Mouse (Mus musculus) kidney, postnatal 0 days (tissue): Measurements from ENCODE around the gene Zfp184. TPM values are rescaled to one million over a fixed set of nuclear protein-coding genes. Genes with fewer than 3 reads are reported as not detected.
A peak's percentile ranks its signal among the peaks of the same experiment; 100 is the strongest.
"Not testable (repeated sequence)": the region's sequence is repeated elsewhere in the genome, so short reads cannot be mapped to it uniquely, and the experiment has no call there.

Experiments used
- ATAC-seq: fragments of 200-750 bp; cut with Nextera tagmentation; replicated peaks from 2 replicates; pipeline ENCODE4 v1.8.0; 2017; ENCODE audit warnings: low read depth, moderate number of reproducible peaks, moderate TSS enrichment, moderate library complexity; ENCODE audit not compliant: low FRiP score
- DNase-seq: peaks from one replicate; pipeline ENCODE4 v3.0.0-alpha.2; 2016; ENCODE audit warnings: low spot score
- H3K27ac ChIP-seq: fragments of 300-500 bp; sonication (generic); 2 replicates; pipeline ENCODE4 v1.5.1; 2014; ENCODE audit warnings: mild to moderate bottlenecking
- H3K27me3 ChIP-seq: fragments of 300-500 bp; sonication (generic); 2 replicates; pipeline ENCODE4 v1.6.1; 2014; ENCODE audit warnings: low read length, mixed read lengths; ENCODE audit not compliant: insufficient read depth
- H3K36me3 ChIP-seq: fragments of 300-500 bp; sonication (generic); 2 replicates; pipeline ENCODE4 v1.6.1; 2014; ENCODE audit warnings: low read length, mixed read lengths; ENCODE audit not compliant: insufficient read depth
- H3K4me1 ChIP-seq: fragments of 300-500 bp; sonication (generic); replicated peaks from 2 replicates; pipeline ENCODE4 v1.6.1; 2014; ENCODE audit warnings: antibody characterized with exemption, low read length, mixed read lengths; ENCODE audit not compliant: insufficient read depth
- H3K4me2 ChIP-seq: fragments of 300-500 bp; sonication (generic); 2 replicates; pipeline ENCODE4 v1.6.1; 2014; ENCODE audit warnings: mild to moderate bottlenecking, low read length, moderate library complexity, mixed read lengths
- H3K4me3 ChIP-seq: fragments of 300-500 bp; sonication (generic); replicated peaks from 2 replicates; pipeline ENCODE4 v1.5.1; 2014; ENCODE audit warnings: low read depth, low read length
- H3K9ac ChIP-seq: fragments of 300-500 bp; sonication (generic); 2 replicates; pipeline ENCODE4 v1.6.1; 2014; ENCODE audit warnings: low read depth, low read length
- H3K9me3 ChIP-seq: fragments of 300-500 bp; sonication (generic); replicated peaks from 2 replicates; pipeline ENCODE4 v1.6.1; 2016; ENCODE audit warnings: low read length, inconsistent platforms, mixed read lengths
- CTCF ChIP-seq: IDR thresholded peaks from 2 replicates; pipeline ENCODE4 v1.5.1; 2016; ENCODE audit warnings: antibody characterized with exemption, low read depth, mild to moderate bottlenecking, moderate library complexity
- WGBS: fragments of 180-500 bp; shearing (Covaris S2); extraction: QIAGEN DNeasy Blood & Tissue Kit; methylation state at CpG from one replicate; pipeline ENCODE4 v1.1.7; 2014; 5-methylcytosine and 5-hydroxymethylcytosine counted together
- polyA plus RNA-seq: library from polyadenylated mRNA; unstranded; fragments of >200 nt; fragmentation: Nextera tagmentation; extraction: Ambion mirVana; gene quantifications from 2 replicates; pipeline ENCODE4 v1.2.1, GENCODE M21; 2015

The Zfp184 gene
- polyA plus RNA-seq = 8.5 and 9.6 TPM in 2 replicates

DNA sequence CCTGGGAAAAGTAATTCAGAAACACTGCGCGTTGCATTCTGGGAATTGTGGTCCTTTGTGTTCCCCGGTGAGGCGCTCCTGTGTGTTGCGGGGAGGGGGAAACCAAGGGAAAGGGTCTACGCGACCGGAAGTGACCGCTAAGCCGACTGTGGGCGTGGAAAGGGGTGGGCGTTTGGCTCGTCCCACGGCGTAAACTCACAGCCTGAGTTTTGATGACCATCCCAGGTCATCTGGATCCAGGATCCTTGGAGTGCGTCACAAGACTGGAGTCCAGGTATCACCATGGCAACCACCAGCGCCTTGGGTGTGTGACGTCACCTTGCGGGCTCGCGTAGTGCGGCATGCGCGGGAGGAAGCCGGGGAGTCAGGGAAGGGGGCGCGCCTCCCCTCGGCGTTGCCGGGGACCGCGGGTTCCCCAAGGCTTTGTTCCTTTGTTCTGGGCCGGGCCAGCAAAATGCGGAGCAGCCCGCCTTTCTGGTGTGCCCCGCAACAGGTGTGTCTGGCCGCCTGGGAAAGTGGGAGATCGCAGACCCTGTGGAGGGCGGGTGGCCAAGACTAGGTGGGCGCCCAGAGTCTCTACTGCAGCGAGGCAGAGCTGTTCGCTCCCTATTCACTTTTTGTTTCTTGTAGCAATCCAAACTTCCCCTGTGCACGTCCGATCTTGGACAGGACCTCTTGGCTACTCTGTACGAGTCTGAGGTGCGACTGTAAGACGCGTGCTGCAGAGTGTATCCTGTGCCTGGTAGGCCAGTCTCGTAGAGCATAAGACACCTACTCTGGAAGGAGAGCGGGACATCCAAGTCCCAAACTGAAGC is at the start of gene Zfp184:
Zfp184 (plus strand) TSS at position 169 of the 815 bp plus-strand sequence.
- Histone ChIP-seq H3K36me3 (0 out of 2 replicates have a peak, but pooled peaks cover under 1% of the 10 kb centered on the region), H3K27me3 (no peaks in the 10 kb centered on the region), H3K4me3 (peak within 1 kb of the TSS; percentile 82), H3K9ac (peak within 1 kb of the TSS; percentile 75), H3K9me3 (no peaks in the 10 kb centered on the region), H3K4me1 (no peaks in the 10 kb centered on the region), H3K4me2 (peak within 1 kb of the TSS; percentile 87), H3K27ac (peak within 1 kb of the TSS; percentile 83)
- TF ChIP-seq CTCF = peak; percentile 45
- WGBS = under 1% methylated on average over 49 of the region's 50 CpGs
- peak; percentile 98 for DNase-seq
- ATAC-seq = peak; percentile 93

DNA sequence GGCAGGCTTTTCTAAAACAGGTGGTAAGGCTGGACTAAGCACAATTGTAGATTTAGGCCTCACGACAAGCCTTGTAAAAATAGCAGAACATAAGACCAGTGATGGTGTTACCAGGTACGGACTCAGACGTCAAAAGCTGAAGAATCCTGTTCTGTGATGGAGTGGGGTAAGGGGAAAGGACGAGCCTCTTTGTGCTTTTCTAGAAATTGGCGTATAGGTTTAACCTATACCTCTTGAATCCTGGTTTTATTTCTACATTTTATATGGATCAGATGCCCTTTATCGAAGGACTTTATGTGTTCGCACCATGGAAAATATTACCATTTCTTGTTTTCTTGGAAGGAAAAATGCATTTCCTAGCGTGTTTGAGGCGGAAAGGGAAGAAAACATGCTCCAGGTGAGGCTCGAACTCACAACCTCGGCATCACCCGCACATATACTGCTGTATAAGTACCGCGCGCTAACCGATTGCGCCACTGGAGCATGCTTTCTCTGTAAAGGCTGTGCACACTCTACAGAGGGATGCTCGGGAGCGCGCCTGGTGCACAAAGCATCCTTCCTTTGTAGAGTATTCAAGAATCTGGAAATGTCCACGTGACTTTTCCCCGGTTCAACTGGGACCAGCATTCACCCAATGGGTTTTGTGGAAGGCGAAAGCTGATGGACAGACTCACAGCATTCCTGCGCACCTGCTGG is 48.2 kb upstream of the Zfp184 start:
- no peak overlapping the region for H3K27ac ChIP-seq
- H3K4me2 ChIP-seq = peak overlapping the region; percentile 51
- no peak overlapping the region for H3K9ac ChIP-seq
- no peaks in the 10 kb centered on the region for H3K36me3 ChIP-seq
- H3K9me3 ChIP-seq = no peaks in the 10 kb centered on the region
- H3K27me3 ChIP-seq = no peaks in the 10 kb centered on the region
- H3K4me3 ChIP-seq = peak overlapping the region; percentile 27
- DNase-seq = no peak
- no peak for ATAC-seq
- 0 out of 2 replicates have a peak, but pooled peaks cover 3% of the 10 kb centered on the region for H3K4me1 ChIP-seq
- WGBS = 10% methylated on average over 24 of the region's 24 CpGs
- no peak for TF ChIP-seq CTCF

DNA sequence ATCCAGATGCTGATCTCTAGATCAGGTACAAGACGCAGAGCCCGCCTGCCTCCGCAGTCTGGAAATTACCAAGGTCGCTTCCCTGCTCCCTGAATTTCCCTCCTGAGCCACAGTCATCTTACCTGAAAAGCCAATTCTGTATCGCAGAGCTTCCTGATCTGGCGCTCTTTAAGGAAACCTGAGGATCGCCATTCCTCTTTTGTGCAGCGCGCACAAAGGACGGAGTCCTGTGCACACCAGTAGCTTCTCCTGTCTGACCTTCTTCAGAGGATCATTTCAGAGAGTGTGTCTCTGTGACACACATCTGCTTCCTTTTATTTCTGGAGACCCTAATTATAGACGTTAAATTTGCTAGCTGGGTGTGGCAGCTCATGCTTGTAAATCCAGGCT is 47.7 kb upstream of the Zfp184 start:
- Histone ChIP-seq H3K36me3 (no peaks in the 10 kb centered on the region), H3K4me1 (0 out of 2 replicates have a peak, but pooled peaks cover 3% of the 10 kb centered on the region), H3K27me3 (no peaks in the 10 kb centered on the region), H3K4me3 (peak overlapping the region; percentile 27), H3K4me2 (peak overlapping the region; percentile 51), H3K9ac (no peak overlapping the region), H3K27ac (no peak overlapping the region), H3K9me3 (no peaks in the 10 kb centered on the region)
- WGBS = 1% methylated on average over 11 of the region's 11 CpGs
- DNase-seq (no peak), ATAC-seq (no peak)
- TF ChIP-seq CTCF = no peak

DNA sequence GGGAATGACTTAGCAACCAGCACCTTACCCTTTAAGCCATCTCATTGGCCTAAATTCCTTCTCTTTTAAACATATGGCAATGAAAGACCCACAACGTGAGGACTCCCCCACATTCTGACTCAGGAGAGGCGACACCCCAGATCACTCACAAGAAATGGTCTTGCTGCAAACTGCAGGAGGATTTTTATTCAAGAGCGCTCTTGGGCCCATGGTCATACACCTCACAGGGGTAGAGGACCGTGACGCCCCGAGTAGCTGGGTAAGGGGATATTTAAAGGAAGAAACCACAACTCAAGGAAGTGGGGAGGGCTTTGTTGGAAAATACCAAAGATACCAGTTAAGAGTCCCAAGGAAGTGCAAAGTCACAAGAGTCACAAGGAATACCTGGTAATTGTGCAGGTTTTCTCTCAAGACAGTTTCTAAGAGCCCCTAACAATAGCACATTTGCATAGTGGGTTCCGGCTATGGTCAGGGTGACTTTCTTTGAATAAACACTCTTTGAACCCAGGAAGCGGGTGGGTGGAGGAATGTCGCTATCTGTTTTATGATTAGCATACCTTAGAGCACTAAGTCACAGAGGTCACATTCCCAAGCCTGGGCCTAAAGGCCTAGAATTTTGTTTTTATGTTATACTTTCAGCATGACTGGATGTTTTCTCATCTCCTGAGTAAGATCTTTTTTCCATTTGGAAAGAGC is 43.9 kb upstream of the Zfp184 start:
- H3K27ac ChIP-seq, H3K27me3 ChIP-seq, H3K36me3 ChIP-seq, ATAC-seq, H3K4me1 ChIP-seq, DNase-seq, H3K4me2 ChIP-seq, H3K9ac ChIP-seq, H3K4me3 ChIP-seq, H3K9me3 ChIP-seq: not testable (repeated sequence)
- WGBS = 89% methylated on average over 9 of the region's 9 CpGs

DNA sequence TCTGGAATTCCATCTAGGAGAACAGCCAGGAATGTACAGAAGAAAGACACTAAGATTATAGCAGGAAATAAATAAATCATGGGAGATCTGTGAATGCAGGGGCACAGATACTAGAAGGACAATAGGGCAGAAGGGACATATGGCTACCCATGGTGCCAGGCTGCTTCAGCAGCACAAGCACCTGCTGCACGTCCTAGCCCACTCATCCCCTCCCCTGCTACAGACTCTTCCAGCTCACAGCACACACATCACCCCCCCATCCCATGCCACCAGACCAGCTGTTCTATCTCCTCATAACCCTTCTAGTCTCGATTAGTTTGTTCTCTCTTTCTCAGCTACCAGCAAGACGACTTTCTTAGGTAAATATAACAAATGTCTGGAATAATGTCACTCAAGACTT is 41.4 kb upstream of the Zfp184 start:
- no peaks in the 10 kb centered on the region for H3K4me1 ChIP-seq
- no peaks in the 10 kb centered on the region for H3K9me3 ChIP-seq
- ATAC-seq (no peak), DNase-seq (no peak)
- no peak overlapping the region for H3K9ac ChIP-seq
- TF ChIP-seq CTCF = no peak
- WGBS = 33% methylated on average over 3 of the region's 3 CpGs
- no peak overlapping the region for H3K27ac ChIP-seq
- no peak overlapping the region for H3K4me3 ChIP-seq
- H3K27me3 ChIP-seq = no peaks in the 10 kb centered on the region
- H3K36me3 ChIP-seq = no peaks in the 10 kb centered on the region
- no peak overlapping the region for H3K4me2 ChIP-seq

DNA sequence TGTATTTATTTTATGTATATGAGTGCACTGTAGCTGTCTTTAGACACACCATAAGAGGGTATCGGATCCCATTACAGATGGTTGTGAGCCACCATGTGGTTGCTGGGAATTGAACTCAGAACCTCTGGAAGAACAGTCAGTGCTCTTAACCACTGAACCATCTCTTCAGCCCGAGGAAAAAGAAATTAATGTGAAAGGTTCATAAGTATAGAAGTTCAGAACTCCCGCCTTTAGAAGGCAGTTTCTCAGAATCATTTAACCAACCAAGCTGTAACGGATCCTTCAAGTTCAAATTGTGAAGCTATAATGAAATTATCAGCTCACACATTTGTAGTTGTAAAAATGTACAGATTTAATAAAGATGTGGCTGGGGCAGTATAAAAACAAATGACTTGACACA is 40.8 kb upstream of the Zfp184 start:
- ATAC-seq, H3K4me1 ChIP-seq, DNase-seq: not testable (repeated sequence)

More for the DNA sequence above, 40.8 kb upstream of the Zfp184 start:
- H3K9me3 ChIP-seq, H3K4me3 ChIP-seq, H3K27ac ChIP-seq, H3K36me3 ChIP-seq, H3K27me3 ChIP-seq, H3K4me2 ChIP-seq, H3K9ac ChIP-seq: not testable (repeated sequence)
- 79% methylated on average over 4 of the region's 4 CpGs for WGBS
